Mouse (Mus musculus) hindbrain, embryonic 16.5 days (tissue): ENCODE results near the gene Slc16a8. TPM values are rescaled to one million over a fixed set of nuclear protein-coding genes. Genes with fewer than 3 reads are reported as not detected.

Experiments
- ATAC-seq: fragments of 200-750 bp; cut with Nextera tagmentation; 2 replicates; pipeline ENCODE4 v1.8.0; 2017; ENCODE audit warnings: moderate TSS enrichment, moderate library complexity
- H3K27ac ChIP-seq: fragments of 300-500 bp; sonication (generic); 2 replicates; pipeline ENCODE4 v1.5.1; 2014; ENCODE audit warnings: low read depth, mild to moderate bottlenecking, control low read depth, low read length, moderate library complexity
- H3K27me3 ChIP-seq: fragments of 300-500 bp; sonication (generic); replicated peaks from 2 replicates; pipeline ENCODE4 v1.6.1; 2014; ENCODE audit warnings: low read length; ENCODE audit not compliant: control insufficient read depth, insufficient read depth
- H3K36me3 ChIP-seq: fragments of 300-500 bp; sonication (generic); 2 replicates; pipeline ENCODE4 v1.6.1; 2014; ENCODE audit warnings: mild to moderate bottlenecking, low read length, moderate library complexity, mixed read lengths; ENCODE audit not compliant: control insufficient read depth, insufficient read depth
- H3K4me1 ChIP-seq: fragments of 300-500 bp; sonication (generic); 2 replicates; pipeline ENCODE4 v1.6.1; 2014; ENCODE audit warnings: low read depth, low read length; ENCODE audit not compliant: control insufficient read depth, insufficient read depth
- H3K4me2 ChIP-seq: fragments of 300-500 bp; sonication (generic); 2 replicates; pipeline ENCODE4 v1.6.1; 2014; ENCODE audit warnings: mild to moderate bottlenecking, low read length, control low read depth, moderate library complexity
- H3K4me3 ChIP-seq: fragments of 300-500 bp; sonication (generic); 2 replicates; pipeline ENCODE4 v1.5.1; 2014; ENCODE audit warnings: mild to moderate bottlenecking, low read length, control low read depth, moderate library complexity
- H3K9ac ChIP-seq: fragments of 300-500 bp; sonication (generic); 2 replicates; pipeline ENCODE4 v1.6.1; 2014; ENCODE audit warnings: low read depth, mild to moderate bottlenecking, control low read depth, low read length, moderate library complexity
- H3K9me3 ChIP-seq: fragments of 300-500 bp; sonication (generic); 2 replicates; pipeline ENCODE4 v1.6.1; 2014; ENCODE audit warnings: mild to moderate bottlenecking, low read length, moderate library complexity; ENCODE audit not compliant: control insufficient read depth
- WGBS: fragments of 180-500 bp; shearing (Covaris S2); extraction: QIAGEN DNeasy Blood & Tissue Kit; methylation state at CpG from one replicate; pipeline ENCODE4 v1.1.7; 2014; 5-methylcytosine and 5-hydroxymethylcytosine counted together
- polyA plus RNA-seq: library from polyadenylated mRNA; unstranded; fragments of >200 nt; fragmentation: Nextera tagmentation; extraction: Ambion mirVana; gene quantifications from 2 replicates; pipeline ENCODE4 v1.2.1, GENCODE M21; 2015

The Slc16a8 gene
- polyA plus RNA-seq, 1 experiment from 2014 or later: 2.0 TPM

DNA sequence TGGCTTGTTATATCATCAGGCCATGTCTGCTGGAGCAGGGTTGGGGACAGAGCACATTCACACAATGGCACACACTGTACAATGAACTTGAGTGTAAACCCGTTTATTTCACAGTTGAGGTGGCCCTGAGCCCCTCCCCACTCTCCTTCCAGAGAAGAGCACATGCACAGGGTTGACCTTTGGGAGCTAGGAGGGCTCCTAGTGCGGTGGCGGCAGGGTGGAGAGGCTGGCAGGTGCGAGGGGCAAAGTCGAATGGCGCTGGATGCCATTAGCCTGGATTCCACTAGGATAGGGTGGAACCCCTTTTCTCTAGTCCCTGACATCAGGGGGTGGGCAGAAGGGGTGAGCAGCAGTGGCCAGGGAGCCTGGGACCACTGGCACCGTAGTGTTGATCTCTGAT lies 31.6 kb upstream of the Slc16a8 start:
- no peak for ATAC-seq
- Histone ChIP-seq H3K4me1 (no peaks in the 10 kb centered on the region), H3K27ac (no peak overlapping the region), H3K9me3 (no peaks in the 10 kb centered on the region), H3K4me2 (no peak overlapping the region), H3K36me3 (no peaks in the 10 kb centered on the region), H3K27me3 (no peaks in the 10 kb centered on the region), H3K4me3 (no peak overlapping the region), H3K9ac (no peak overlapping the region)
- 88% methylated on average over 7 of the region's 7 CpGs for WGBS

DNA sequence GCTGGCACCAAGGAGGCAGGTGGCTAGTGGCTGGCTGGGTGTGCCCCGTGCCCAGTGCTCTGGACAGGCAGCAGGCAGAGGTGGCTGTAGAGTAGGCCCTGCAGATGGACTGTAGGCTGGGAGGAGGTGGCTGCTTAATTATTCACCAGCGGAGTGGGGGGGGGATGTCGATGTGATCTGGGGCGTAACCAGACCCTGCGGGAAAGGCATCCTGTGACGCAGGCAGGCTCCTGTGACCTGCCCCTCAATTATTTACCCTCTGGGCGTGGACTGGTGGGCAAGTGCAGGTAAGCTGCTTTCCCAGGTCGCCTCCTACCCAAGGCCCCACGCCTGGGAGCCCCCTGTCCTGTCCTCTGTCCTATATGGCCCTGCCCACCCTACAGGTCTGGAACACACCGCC lies 30.8 kb upstream of the Slc16a8 start, which contains the start of gene Baiap2l2:
Gene Baiap2l2 (minus strand): TSS at position 139 of the 400 bp plus-strand sequence.
- no peak within 1 kb of the TSS for H3K9ac ChIP-seq
- H3K4me1 ChIP-seq: no peaks in the 10 kb centered on the region
- H3K36me3 ChIP-seq: no peaks in the 10 kb centered on the region
- WGBS: 78% methylated on average over 10 of the region's 10 CpGs
- no peaks in the 10 kb centered on the region for H3K9me3 ChIP-seq
- H3K4me2 ChIP-seq: no peak within 1 kb of the TSS
- ATAC-seq: no peak
- no peak within 1 kb of the TSS for H3K4me3 ChIP-seq
- H3K27me3 ChIP-seq: no peaks in the 10 kb centered on the region
- H3K27ac ChIP-seq: no peak within 1 kb of the TSS

GRCm38 (mm10) chr15:79283371-79283770 lies 28.8 kb upstream of the Slc16a8 start:
- H3K4me3 ChIP-seq: no peak overlapping the region
- H3K27ac ChIP-seq: no peak overlapping the region
- no peaks in the 10 kb centered on the region for H3K36me3 ChIP-seq
- WGBS: 88% methylated on average over 4 of the region's 4 CpGs
- H3K4me1 ChIP-seq: no peaks in the 10 kb centered on the region
- ATAC-seq: no peak
- no peaks in the 10 kb centered on the region for H3K9me3 ChIP-seq
- no peaks in the 10 kb centered on the region for H3K27me3 ChIP-seq
- H3K9ac ChIP-seq: no peak overlapping the region
- H3K4me2 ChIP-seq: no peak overlapping the region

- H3K4me2 ChIP-seq: no peak overlapping the region
- no peaks in the 10 kb centered on the region for H3K36me3 ChIP-seq
- ATAC-seq: no peak
- H3K9me3 ChIP-seq: no peaks in the 10 kb centered on the region
- no peaks in the 10 kb centered on the region for H3K27me3 ChIP-seq
- no peaks in the 10 kb centered on the region for H3K4me1 ChIP-seq
- 84% methylated on average over 5 of the region's 5 CpGs for WGBS
- H3K4me3 ChIP-seq: no peak overlapping the region
- no peak overlapping the region for H3K27ac ChIP-seq
- no peak overlapping the region for H3K9ac ChIP-seq
Measured at GRCm38 (mm10) chr15:79282434-79282833, 27.9 kb upstream of the Slc16a8 start.

DNA sequence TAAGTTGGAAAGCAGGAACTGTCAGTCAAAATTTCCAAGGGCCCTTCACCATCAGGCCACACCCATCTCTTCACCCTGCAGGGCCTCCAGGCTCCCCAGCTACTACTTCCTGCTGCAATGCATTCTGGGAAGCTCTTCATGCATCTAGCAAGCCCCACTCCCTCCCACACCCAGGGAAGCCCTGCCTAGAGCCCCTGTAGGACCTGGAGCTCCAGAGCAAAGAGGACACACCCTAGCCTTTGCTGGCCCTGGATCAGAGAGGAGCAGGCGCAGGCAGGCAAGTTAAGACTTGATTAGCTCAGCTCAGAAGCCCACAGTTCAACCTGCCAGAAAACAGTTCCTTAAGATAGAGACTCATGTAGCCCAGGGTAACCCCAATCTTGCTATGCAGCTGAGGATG lies 26.8 kb upstream of the Slc16a8 start:
- no peak for ATAC-seq
- WGBS: 82% methylated on average over 1 of the region's 1 CpGs
- Histone ChIP-seq H3K36me3 (no peaks in the 10 kb centered on the region), H3K9ac (no peak overlapping the region), H3K27ac (no peak overlapping the region), H3K4me3 (no peak overlapping the region), H3K4me2 (no peak overlapping the region), H3K9me3 (0 out of 2 replicates have a peak, but pooled peaks cover 3% of the 10 kb centered on the region), H3K27me3 (no peaks in the 10 kb centered on the region), H3K4me1 (no peaks in the 10 kb centered on the region)

DNA sequence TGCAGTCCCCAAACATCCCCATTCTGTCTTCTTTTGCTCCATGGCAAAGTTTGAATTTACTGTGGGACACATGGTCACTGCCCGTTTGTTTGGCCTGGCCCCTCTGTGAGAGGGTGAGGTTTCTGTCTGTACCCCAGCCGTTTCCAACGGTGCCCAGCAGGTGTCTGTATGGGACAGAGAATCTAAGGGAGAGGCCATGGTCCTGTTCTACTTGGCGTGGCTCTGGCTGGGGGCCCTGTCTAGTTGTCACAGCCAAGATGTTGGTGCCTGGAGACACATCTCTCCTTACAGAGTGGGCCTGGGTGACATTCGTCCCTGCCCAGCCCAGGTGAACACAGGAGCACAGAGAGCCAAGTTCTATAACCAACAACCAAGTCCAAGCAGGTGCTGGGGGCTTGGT lies 26.3 kb upstream of the Slc16a8 start:
- H3K4me1 ChIP-seq: no peaks in the 10 kb centered on the region
- no peak overlapping the region for H3K9ac ChIP-seq
- no peaks in the 10 kb centered on the region for H3K36me3 ChIP-seq
- 0 out of 2 replicates have a peak, but pooled peaks cover 3% of the 10 kb centered on the region for H3K9me3 ChIP-seq
- no peak overlapping the region for H3K27ac ChIP-seq
- no peak for ATAC-seq
- no peak overlapping the region for H3K4me2 ChIP-seq
- no peak overlapping the region for H3K4me3 ChIP-seq
- 57% methylated on average over 5 of the region's 5 CpGs for WGBS
- no peaks in the 10 kb centered on the region for H3K27me3 ChIP-seq

DNA sequence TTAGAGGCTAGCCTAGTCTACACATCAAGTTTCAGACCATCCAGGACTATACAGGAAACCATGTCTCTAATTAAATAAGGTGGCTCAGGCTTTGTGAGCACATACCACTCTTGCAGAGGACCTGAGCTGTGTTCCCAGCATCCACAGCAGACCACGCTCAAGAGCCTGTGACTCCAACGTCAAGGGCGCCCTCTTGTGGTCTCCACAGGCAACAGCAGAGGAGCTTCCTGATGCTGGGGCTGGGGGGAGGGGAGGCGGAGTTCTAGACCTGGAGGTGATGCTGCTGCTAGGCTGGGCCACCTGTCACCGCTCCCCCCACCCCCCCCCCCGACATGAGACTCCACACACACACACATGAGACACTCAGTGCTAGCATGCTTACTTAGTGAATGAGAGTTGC lies 25.6 kb upstream of the Slc16a8 start:
- Histone ChIP-seq H3K4me1 (no peaks in the 10 kb centered on the region), H3K27ac (no peak overlapping the region), H3K4me2 (no peak overlapping the region), H3K36me3 (no peaks in the 10 kb centered on the region), H3K4me3 (no peak overlapping the region), H3K9me3 (0 out of 2 replicates have a peak, but pooled peaks cover 3% of the 10 kb centered on the region), H3K27me3 (no peaks in the 10 kb centered on the region), H3K9ac (no peak overlapping the region)
- no peak for ATAC-seq
- 28% methylated on average over 6 of the region's 6 CpGs for WGBS

GRCm38 (mm10) chr15:79277728-79278127 lies 23.2 kb upstream of the Slc16a8 start:
- no peaks in the 10 kb centered on the region for H3K36me3 ChIP-seq
- no peak overlapping the region for H3K4me2 ChIP-seq
- H3K4me1 ChIP-seq: no peaks in the 10 kb centered on the region
- H3K4me3 ChIP-seq: no peak overlapping the region
- ATAC-seq: no peak
- H3K27ac ChIP-seq: no peak overlapping the region
- H3K27me3 ChIP-seq: no peaks in the 10 kb centered on the region
- H3K9me3 ChIP-seq: 0 out of 2 replicates have a peak, but pooled peaks cover 3% of the 10 kb centered on the region
- WGBS: 68% methylated on average over 10 of the region's 10 CpGs
- no peak overlapping the region for H3K9ac ChIP-seq

DNA sequence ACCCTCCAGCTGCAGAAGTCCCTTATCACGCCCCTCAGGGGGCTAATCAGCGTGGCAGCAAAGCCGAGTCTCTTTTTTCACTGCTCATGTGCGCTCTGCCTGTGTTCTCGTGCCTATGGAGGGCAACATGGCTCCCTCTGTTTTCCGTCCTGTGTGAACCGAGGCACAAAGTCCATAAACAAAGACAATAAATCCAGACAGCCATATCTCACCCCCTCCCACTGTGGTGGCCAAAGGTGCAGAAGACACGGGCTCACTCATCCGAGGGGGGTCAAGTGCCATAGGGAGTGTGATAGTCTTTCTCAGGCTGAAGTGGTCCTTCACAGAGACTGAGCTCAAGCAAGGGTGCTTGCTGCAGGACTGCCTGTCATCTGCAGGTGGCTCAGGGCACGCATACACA lies 18.5 kb upstream of the Slc16a8 start:
- WGBS: 47% methylated on average over 10 of the region's 10 CpGs
- no peak overlapping the region for H3K9ac ChIP-seq
- H3K4me2 ChIP-seq: no peak overlapping the region
- no peak for ATAC-seq
- no peak overlapping the region for H3K4me3 ChIP-seq
- no peaks in the 10 kb centered on the region for H3K36me3 ChIP-seq
- H3K9me3 ChIP-seq: 0 out of 2 replicates have a peak, but pooled peaks cover 3% of the 10 kb centered on the region
- H3K4me1 ChIP-seq: peaks cover 13% of the 10 kb centered on the region
- H3K27me3 ChIP-seq: no peaks in the 10 kb centered on the region
- H3K27ac ChIP-seq: no peak overlapping the region
